Mouse (Mus musculus) CH12F3 (cell line): ENCODE results near the gene Pard3.

Source experiments
- in situ Hi-C: fragments of 300-500 bp; cut with MboI; formaldehyde crosslinking; loops from 2 replicates; pipeline ENCODE4 v1.14.3; 2020; ENCODE audit warnings: low sequenced_read_pairs

The Pard3 gene

GRCm38 (mm10) chr8:127405815-127406214, 342.1 kb downstream of the Pard3 start:
- in situ Hi-C loops: no loop called here

- in situ Hi-C loops: no loop called here
Measured at GRCm38 (mm10) chr8:127410606-127411005, 346.9 kb downstream of the Pard3 start.

- in situ Hi-C loops: no loop called here
Measured at GRCm38 (mm10) chr8:127411190-127411848, 347.6 kb downstream of the Pard3 start.

- in situ Hi-C loops: no loop called here
Measured at GRCm38 (mm10) chr8:127423021-127423420, 359.3 kb downstream of the Pard3 start.

GRCm38 (mm10) chr8:127424211-127424916, 360.7 kb downstream of the Pard3 start:
- in situ Hi-C loops: no loop called here

- in situ Hi-C loops: no loop called here
Measured at GRCm38 (mm10) chr8:127426857-127427256, 363.2 kb downstream of the Pard3 start.

- in situ Hi-C loops: no loop called here
Measured at GRCm38 (mm10) chr8:127428004-127428403, 364.3 kb downstream of the Pard3 start.

- in situ Hi-C loops: no loop called here
Measured at GRCm38 (mm10) chr8:127431236-127431635, 367.5 kb downstream of the Pard3 start.

- in situ Hi-C loops: no loop called here
Measured at GRCm38 (mm10) chr8:127435975-127436374, 372.3 kb downstream of the Pard3 start.

- in situ Hi-C loops: no loop called here
Measured at GRCm38 (mm10) chr8:127437613-127438235, 374.0 kb downstream of the Pard3 start.

GRCm38 (mm10) chr8:127438625-127439391, 375.1 kb downstream of the Pard3 start:
- in situ Hi-C loops: no loop called here

GRCm38 (mm10) chr8:127439392-127440160, 375.9 kb downstream of the Pard3 start:
- in situ Hi-C loops: no loop called here

GRCm38 (mm10) chr8:127440161-127440833, 376.6 kb downstream of the Pard3 start:
- in situ Hi-C loops: no loop called here

GRCm38 (mm10) chr8:127440834-127441485, 377.3 kb downstream of the Pard3 start:
- in situ Hi-C loops: no loop called here

GRCm38 (mm10) chr8:127447401-127447800, 383.7 kb downstream of the Pard3 start:
- in situ Hi-C loops: no loop called here

GRCm38 (mm10) chr8:127449066-127449840, 385.6 kb downstream of the Pard3 start:
- in situ Hi-C loops: no loop called here

GRCm38 (mm10) chr8:127450954-127451668, 387.4 kb downstream of the Pard3 start:
- in situ Hi-C loops: no loop called here

GRCm38 (mm10) chr8:127452364-127452763, 388.7 kb downstream of the Pard3 start:
- in situ Hi-C loops: no loop called here
